Mouse (Mus musculus) splenic B cell, adult 2 months (primary cell): ENCODE results near the gene Prkag1.
A peak's percentile ranks its signal among the peaks of the same experiment; 100 is the strongest.

Source experiments
- DNase-seq: peaks from one replicate; pipeline ENCODE4 v3.0.0-alpha.2; 2011; ENCODE audit warnings: low read depth, low spot score
- H3K27me3 ChIP-seq: 2 replicates; pipeline ENCODE4 v1.6.1; 2012; ENCODE audit warnings: mild to moderate bottlenecking, low read length, moderate library complexity, mixed read lengths; ENCODE audit not compliant: control insufficient read depth, poor library complexity, insufficient read depth, severe bottlenecking
- H3K36me3 ChIP-seq: 2 replicates; pipeline ENCODE4 v1.6.1; 2012; ENCODE audit warnings: mild to moderate bottlenecking, low read length, moderate library complexity, mixed read lengths; ENCODE audit not compliant: control insufficient read depth, poor library complexity, insufficient read depth, severe bottlenecking

Gene Prkag1

DNA sequence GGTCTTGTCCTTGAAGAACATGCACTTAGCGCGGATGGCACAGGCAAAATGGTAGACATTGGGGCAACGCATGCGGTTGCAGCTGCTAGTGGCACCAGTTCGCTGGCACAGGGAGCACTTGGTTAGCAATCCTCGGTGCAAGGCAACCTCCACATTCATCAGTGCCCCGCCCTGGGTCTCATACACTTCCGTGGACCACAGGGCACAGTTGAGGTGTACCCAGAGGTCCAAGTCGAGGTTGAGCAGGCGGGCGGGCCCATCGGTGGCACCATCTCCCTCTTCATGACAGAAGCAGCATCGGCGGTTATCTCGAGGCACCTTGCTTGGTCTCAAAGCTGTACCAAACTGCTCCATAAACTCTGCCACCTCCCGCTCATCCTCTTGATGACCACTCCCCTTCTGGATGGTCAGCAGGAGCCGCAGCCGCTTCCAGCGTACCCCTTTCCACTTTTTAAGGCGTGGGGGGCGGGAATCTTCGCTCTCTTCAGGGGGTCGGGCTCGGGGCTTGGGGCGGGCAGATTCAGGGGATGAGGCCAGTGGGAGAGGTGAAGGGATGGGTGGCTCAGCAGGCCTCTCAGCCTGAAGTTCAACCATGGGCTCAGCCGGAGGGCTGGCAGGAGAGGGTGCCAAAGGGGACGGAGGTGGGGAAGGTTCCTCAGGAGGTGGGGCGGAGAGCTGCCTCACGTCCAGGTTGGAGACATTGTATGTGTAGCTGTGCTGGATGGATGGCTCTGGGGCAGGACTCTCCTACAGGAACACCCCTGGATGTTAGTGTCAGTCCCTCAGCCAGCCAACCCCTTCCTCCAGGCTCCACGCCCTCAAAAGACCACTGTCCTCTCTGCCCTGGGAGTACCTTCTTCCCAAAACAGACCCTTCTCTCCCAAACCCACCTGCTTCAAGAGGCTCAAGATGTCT, 8.6 kb upstream of the Prkag1 start:
- H3K27me3 ChIP-seq = no peaks in the 10 kb centered on the region
- peaks cover 12% of the 10 kb centered on the region for H3K36me3 ChIP-seq
- no peak for DNase-seq

DNA sequence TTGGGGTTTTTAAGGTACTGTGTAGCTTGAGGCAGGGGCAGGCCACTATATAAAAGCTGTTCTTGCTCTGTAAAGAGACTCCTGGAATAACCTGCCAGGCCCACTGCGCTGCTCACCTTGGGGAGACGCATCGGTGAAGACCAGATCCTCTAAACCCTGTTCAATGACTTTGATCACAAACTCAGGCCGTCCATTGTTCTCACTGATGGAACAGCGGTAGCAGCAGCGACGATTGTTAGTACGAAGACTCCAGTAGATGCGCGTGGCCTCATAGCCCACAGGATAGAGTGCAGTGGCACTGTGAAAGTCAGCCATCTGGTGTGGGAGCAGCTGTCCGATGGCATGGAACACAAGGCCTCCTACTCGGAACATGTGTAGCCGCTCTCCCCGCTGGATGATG, 7.8 kb upstream of the Prkag1 start:
- H3K27me3 ChIP-seq = no peaks in the 10 kb centered on the region
- peaks cover 12% of the 10 kb centered on the region for H3K36me3 ChIP-seq
- DNase-seq = no peak

DNA sequence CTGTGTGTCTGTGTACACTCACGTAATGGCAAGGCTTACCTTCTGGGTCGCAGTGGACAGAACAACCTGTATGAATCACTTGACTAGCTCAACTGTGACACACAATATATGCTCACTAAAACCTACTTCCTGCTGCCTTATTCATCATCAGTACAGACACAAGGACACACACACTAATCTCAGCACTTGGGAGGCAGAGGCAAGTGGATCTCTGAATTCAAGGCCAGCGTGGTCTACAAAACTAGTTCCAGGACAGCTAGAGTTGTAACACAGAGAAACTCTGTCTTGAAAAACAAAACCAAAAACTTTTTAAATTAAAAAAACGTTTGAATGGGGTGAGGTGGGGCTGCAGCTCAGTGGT, 6.4 kb upstream of the Prkag1 start:
- no peak for DNase-seq
- H3K36me3 ChIP-seq = peaks cover 10% of the 10 kb centered on the region
- H3K27me3 ChIP-seq = no peaks in the 10 kb centered on the region

DNA sequence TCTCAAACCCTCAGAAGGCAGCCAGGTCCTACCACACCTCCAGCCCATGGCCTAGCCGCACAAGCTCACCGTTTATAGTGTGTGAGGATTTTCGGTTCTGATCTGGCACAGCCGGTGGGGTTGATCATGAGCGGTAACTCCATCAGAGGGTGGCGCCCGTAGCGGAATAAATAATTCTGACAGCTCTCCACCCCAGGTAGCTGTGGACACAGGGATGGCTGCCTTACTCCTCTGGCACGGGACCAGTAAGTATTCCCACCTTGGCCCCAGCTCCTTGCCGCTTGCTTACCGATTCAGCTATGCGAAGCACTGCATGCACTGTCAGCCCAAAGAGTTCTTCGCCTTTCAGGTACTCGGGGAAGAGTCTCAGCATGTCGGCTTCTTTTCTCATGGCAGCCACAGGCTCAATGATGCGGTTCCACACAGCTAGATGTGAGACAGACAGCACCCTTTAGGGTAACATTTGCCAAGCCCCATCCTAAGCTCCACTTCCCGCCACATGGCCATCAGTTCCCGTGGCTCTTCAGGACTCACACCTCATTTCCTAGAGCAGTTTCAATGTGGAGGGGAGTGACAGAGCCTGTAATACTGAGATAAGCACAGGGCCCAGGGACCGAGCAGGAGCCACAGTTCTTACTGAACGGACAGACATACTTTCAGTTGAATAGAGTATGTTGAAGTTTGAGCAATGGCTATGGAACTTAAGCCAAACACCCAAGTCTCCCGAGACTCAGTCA, 5.9 kb upstream of the Prkag1 start:
- no peak for DNase-seq
- no peaks in the 10 kb centered on the region for H3K27me3 ChIP-seq

GRCm38 (mm10) chr15:98835291-98835690, 4.0 kb upstream of the Prkag1 start:
- DNase-seq = no peak
- H3K27me3 ChIP-seq = no peaks in the 10 kb centered on the region

More for the DNA sequence above, 5.9 kb upstream of the Prkag1 start:
- H3K36me3 ChIP-seq = peaks cover 10% of the 10 kb centered on the region

GRCm38 (mm10) chr15:98834059-98834458, 2.7 kb upstream of the Prkag1 start:
- Histone ChIP-seq H3K36me3 (peaks cover 8% of the 10 kb centered on the region; the same call in 1 of the 2 replicates), H3K27me3 (no peaks in the 10 kb centered on the region)
- DNase-seq = no peak

More at GRCm38 (mm10) chr15:98835291-98835690, 4.0 kb upstream of the Prkag1 start:
- peaks cover 8% of the 10 kb centered on the region; the same call in 1 of the 2 replicates for H3K36me3 ChIP-seq

DNA sequence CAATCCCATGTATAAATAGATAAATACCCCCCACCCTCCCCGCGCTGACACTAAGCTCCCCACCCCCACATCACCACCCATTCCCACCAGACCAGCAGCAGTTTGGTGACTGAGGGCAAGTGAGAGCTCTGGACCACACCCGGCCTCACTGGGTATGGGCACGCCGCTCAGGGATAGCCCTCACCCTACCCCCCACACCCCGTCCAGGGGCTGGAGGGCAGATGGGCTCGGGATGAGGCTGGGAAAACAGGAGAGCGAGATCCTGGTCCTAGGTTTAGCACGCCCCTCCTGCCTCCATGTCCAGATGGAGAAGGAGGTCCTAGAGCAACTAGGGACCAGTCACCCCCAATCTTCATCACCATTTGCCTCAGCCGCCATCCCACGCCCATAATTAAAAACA, 2.0 kb upstream of the Prkag1 start:
- no peak for DNase-seq
- H3K36me3 ChIP-seq = peaks cover 8% of the 10 kb centered on the region
- no peaks in the 10 kb centered on the region for H3K27me3 ChIP-seq

DNA sequence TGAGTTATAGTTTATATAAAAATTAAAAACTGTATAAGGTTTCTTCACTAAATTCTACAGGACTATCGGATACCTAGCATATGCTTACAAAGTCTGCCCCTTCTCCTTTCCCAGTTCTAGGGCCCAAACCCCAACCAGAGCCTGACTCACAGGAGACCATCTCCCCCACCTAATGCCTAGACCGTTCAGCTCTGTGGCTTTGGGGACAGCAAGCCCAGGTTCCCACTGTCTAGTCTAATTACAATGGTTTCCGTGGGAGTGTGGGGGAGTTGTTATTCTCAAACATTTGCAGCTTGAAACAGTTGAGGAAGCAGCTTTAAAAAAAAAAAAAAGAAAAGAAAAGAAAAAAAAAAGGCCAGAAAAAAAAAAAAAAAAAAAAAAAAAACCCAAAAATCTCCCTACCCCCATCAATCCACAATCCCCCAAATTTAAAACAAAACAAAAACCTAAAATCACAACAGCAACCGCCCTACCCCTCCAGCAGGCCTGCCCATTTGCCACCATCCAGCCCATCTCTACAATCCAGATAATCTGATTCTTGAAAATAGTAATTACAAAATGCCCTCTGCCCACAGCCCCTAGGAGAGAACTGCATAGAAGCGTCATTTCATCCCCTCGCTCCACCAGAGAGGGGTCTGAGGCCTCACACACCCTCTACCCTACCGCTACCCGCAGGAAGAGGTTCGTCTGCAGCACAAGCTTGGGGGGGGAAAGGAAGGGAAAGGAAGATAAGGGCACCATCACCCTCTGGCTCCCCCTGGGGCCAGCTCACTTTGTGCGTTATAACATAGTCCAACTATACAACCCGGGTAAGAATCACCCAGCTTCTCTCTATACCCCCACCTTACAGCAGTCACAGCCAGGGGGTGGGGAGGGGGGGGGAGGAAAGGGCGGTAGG, 1.1 kb upstream of the Prkag1 start:
- DNase-seq = peak; percentile 64
- peaks cover 8% of the 10 kb centered on the region for H3K36me3 ChIP-seq
- H3K27me3 ChIP-seq = no peaks in the 10 kb centered on the region

GRCm38 (mm10) chr15:98831684-98832035, 339 bp upstream of the Prkag1 start:
- DNase-seq = no peak
- Histone ChIP-seq H3K27me3 (no peaks in the 10 kb centered on the region), H3K36me3 (peaks cover 7% of the 10 kb centered on the region)

- no peak for DNase-seq
- Histone ChIP-seq H3K36me3 (peaks cover 11% of the 10 kb centered on the region), H3K27me3 (no peaks in the 10 kb centered on the region)
Measured at GRCm38 (mm10) chr15:98827611-98828011, 3.7 kb downstream of the Prkag1 start.

- Histone ChIP-seq H3K36me3 (peaks cover 13% of the 10 kb centered on the region), H3K27me3 (no peaks in the 10 kb centered on the region)
- DNase-seq = peak; percentile 59
Measured at GRCm38 (mm10) chr15:98823434-98823833, 7.9 kb downstream of the Prkag1 start.

- peaks cover 14% of the 10 kb centered on the region for H3K36me3 ChIP-seq
- DNase-seq = no peak
Measured at GRCm38 (mm10) chr15:98822147-98822546, 9.2 kb downstream of the Prkag1 start.

GRCm38 (mm10) chr15:98821403-98821802, 9.9 kb downstream of the Prkag1 start:
- peak; percentile 58 for DNase-seq
- Histone ChIP-seq H3K36me3 (peaks cover 14% of the 10 kb centered on the region), H3K27me3 (no peaks in the 10 kb centered on the region)

More at GRCm38 (mm10) chr15:98822147-98822546, 9.2 kb downstream of the Prkag1 start:
- H3K27me3 ChIP-seq = no peaks in the 10 kb centered on the region

DNA sequence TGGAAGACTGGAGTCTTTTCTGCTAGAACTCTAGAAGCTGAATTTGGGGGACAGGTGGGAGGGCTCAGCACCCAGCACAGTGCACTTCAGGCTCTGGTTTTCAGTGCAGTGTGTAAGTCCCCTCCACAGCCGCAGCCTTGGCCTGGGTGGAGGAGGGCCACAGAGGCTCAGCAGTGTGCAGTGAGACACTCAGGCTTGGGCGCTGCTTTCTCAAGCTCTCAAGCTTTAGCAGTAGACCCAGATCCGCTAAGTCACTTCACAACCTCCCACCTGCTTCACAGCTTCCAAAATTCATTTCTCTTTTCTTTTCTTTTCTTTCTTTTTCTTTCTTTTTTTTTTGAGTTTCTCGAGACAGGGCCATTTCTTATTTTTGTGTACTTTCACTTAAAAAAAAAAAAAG, 10.4 kb downstream of the Prkag1 start:
- Histone ChIP-seq H3K27me3 (no peaks in the 10 kb centered on the region), H3K36me3 (peaks cover 14% of the 10 kb centered on the region)
- DNase-seq = no peak
